Mouse (Mus musculus) spleen, adult 2 months (tissue): ENCODE measurements around the gene Tmem150a. TPM values are rescaled to one million over a fixed set of nuclear protein-coding genes. Genes with fewer than 3 reads are reported as not detected.
A peak's percentile ranks its signal among the peaks of the same experiment; 100 is the strongest.

Source experiments
- DNase-seq, 2 experiments: peaks; one replicate each; pipeline versions ENCODE4 v3.0.0 to v3.0.0-alpha.2; 2012 to 2021; ENCODE audit warnings: low spot score in 2 of 2, low read depth in 1 of 2
- H3K27ac ChIP-seq: fragments of 200-500 bp; 2 replicates; pipeline ENCODE4 v1.5.1; 2012; ENCODE audit warnings: low read length, inconsistent platforms; ENCODE audit not compliant: insufficient read depth
- H3K27me3 ChIP-seq: fragments of 200-500 bp; 2 replicates; pipeline ENCODE4 v1.6.1; 2012; ENCODE audit warnings: mild to moderate bottlenecking, moderate library complexity, low read length, inconsistent platforms; ENCODE audit not compliant: control insufficient read depth, insufficient read depth
- H3K36me3 ChIP-seq: fragments of 200-500 bp; 2 replicates; pipeline ENCODE4 v1.6.1; 2012; ENCODE audit warnings: mild to moderate bottlenecking, low read length, inconsistent platforms; ENCODE audit not compliant: control insufficient read depth, insufficient read depth
- H3K4me1 ChIP-seq: fragments of 200-500 bp; 2 replicates; pipeline ENCODE4 v1.6.1; 2011; ENCODE audit warnings: inconsistent platforms; ENCODE audit not compliant: control insufficient read depth, insufficient read depth, insufficient read length
- H3K4me3 ChIP-seq: fragments of 200-500 bp; 2 replicates; pipeline ENCODE4 v1.5.1; 2011; ENCODE audit warnings: mild to moderate bottlenecking, inconsistent platforms; ENCODE audit not compliant: insufficient read depth, insufficient read length; ENCODE audit errors: extremely low read depth
- CTCF ChIP-seq: fragments of 200-500 bp; IDR thresholded peaks from 2 replicates; pipeline ENCODE4 v1.5.1; 2011; ENCODE audit warnings: mild to moderate bottlenecking, inconsistent platforms; ENCODE audit not compliant: insufficient read depth, insufficient read length, insufficient replicate concordance; ENCODE audit errors: extremely low read depth
- POLR2A ChIP-seq: fragments of 200-500 bp; IDR thresholded peaks from 2 replicates; pipeline ENCODE4 v1.6.1; 2011; ENCODE audit warnings: low read depth, low read length, inconsistent platforms
- WGBS: fragments of 180-500 bp; shearing (Covaris S2); methylation state at CpG from one replicate; pipeline ENCODE4 v1.1.7; 2018; 5-methylcytosine and 5-hydroxymethylcytosine counted together
- polyA plus RNA-seq: library from polyadenylated mRNA; depleted of rRNA; stranded (reverse); fragments of >200 nt; gene quantifications from 2 replicates; pipeline ENCODE4 v1.2.3, GENCODE M21; 2012

Tmem150a gene
- polyA plus RNA-seq, 1 experiment = 21.7 TPM

- H3K27ac ChIP-seq = no peak overlapping the region
- H3K4me3 ChIP-seq = no peak overlapping the region
- DNase-seq = no peak
- WGBS = 71% methylated on average over 11 of the region's 11 CpGs
- peaks cover 41% of the 10 kb centered on the region for H3K36me3 ChIP-seq
- TF ChIP-seq CTCF (no peak), POLR2A (no peak)
- H3K27me3 ChIP-seq = no peaks in the 10 kb centered on the region
- no peaks in the 10 kb centered on the region for H3K4me1 ChIP-seq
These were observed 36.2 kb upstream of the Tmem150a start for GRCm38 (mm10) chr6:72319019-72319418.

GRCm38 (mm10) chr6:72322936-72323335, 32.3 kb upstream of the Tmem150a start:
- no peak overlapping the region for H3K4me3 ChIP-seq
- no peaks in the 10 kb centered on the region for H3K4me1 ChIP-seq
- 90% methylated on average over 3 of the region's 3 CpGs for WGBS
- H3K27ac ChIP-seq = no peak overlapping the region
- peaks cover 59% of the 10 kb centered on the region for H3K36me3 ChIP-seq
- TF ChIP-seq POLR2A (no peak), CTCF (no peak)
- H3K27me3 ChIP-seq = no peaks in the 10 kb centered on the region
- DNase-seq = no peak

- DNase-seq = no peak
- TF ChIP-seq POLR2A (no peak), CTCF (no peak)
- H3K4me3 ChIP-seq = no peak overlapping the region
- H3K27me3 ChIP-seq = no peaks in the 10 kb centered on the region
- H3K27ac ChIP-seq = no peak overlapping the region
- 91% methylated on average over 6 of the region's 6 CpGs for WGBS
- H3K4me1 ChIP-seq = no peaks in the 10 kb centered on the region
- peaks cover 63% of the 10 kb centered on the region for H3K36me3 ChIP-seq
These were observed 31.3 kb upstream of the Tmem150a start for GRCm38 (mm10) chr6:72323786-72324508.

GRCm38 (mm10) chr6:72326274-72326673, 29.0 kb upstream of the Tmem150a start:
- WGBS = 65% methylated on average over 6 of the region's 6 CpGs
- Histone ChIP-seq H3K4me1 (no peaks in the 10 kb centered on the region), H3K27ac (no peak overlapping the region), H3K27me3 (no peaks in the 10 kb centered on the region), H3K36me3 (peaks cover 53% of the 10 kb centered on the region), H3K4me3 (no peak overlapping the region)
- TF ChIP-seq CTCF (no peak; the same call in 1 of the 2 replicates), POLR2A (no peak)
- DNase-seq = peak; percentile 17 to 46

- WGBS = 93% methylated on average over 5 of the region's 5 CpGs
- TF ChIP-seq CTCF = no peak
- no peak for TF ChIP-seq POLR2A
- Histone ChIP-seq H3K4me1 (no peaks in the 10 kb centered on the region), H3K4me3 (no peak overlapping the region), H3K36me3 (peaks cover 45% of the 10 kb centered on the region), H3K27me3 (no peaks in the 10 kb centered on the region), H3K27ac (no peak overlapping the region)
- no peak for DNase-seq
These were observed 26.2 kb upstream of the Tmem150a start for GRCm38 (mm10) chr6:72329019-72329418.

- Histone ChIP-seq H3K27ac (no peak overlapping the region), H3K27me3 (no peaks in the 10 kb centered on the region), H3K4me3 (no peak overlapping the region), H3K36me3 (peaks cover 41% of the 10 kb centered on the region), H3K4me1 (no peaks in the 10 kb centered on the region)
- no peak for DNase-seq
- TF ChIP-seq CTCF = no peak
- no peak for TF ChIP-seq POLR2A
- 91% methylated on average over 4 of the region's 4 CpGs for WGBS
These were observed 25.1 kb upstream of the Tmem150a start for GRCm38 (mm10) chr6:72330133-72330532.

GRCm38 (mm10) chr6:72333111-72333510, 22.1 kb upstream of the Tmem150a start:
- H3K36me3 ChIP-seq = peaks cover 45% of the 10 kb centered on the region
- DNase-seq = no peak
- H3K4me3 ChIP-seq = no peak overlapping the region
- WGBS = 83% methylated on average over 5 of the region's 5 CpGs
- no peak overlapping the region for H3K27ac ChIP-seq
- no peaks in the 10 kb centered on the region for H3K4me1 ChIP-seq
- no peak for TF ChIP-seq POLR2A
- TF ChIP-seq CTCF = no peak
- no peaks in the 10 kb centered on the region for H3K27me3 ChIP-seq
